Mouse (Mus musculus) MEL-GATA-1-ER (cell line): ENCODE data around the gene Cebpb.

Source experiments
- DNase-seq: peaks from one replicate; pipeline ENCODE4 v3.0.0-alpha.2; 2012; ENCODE audit warnings: low read depth; ENCODE audit errors: extremely low read depth

Cebpb gene

DNA sequence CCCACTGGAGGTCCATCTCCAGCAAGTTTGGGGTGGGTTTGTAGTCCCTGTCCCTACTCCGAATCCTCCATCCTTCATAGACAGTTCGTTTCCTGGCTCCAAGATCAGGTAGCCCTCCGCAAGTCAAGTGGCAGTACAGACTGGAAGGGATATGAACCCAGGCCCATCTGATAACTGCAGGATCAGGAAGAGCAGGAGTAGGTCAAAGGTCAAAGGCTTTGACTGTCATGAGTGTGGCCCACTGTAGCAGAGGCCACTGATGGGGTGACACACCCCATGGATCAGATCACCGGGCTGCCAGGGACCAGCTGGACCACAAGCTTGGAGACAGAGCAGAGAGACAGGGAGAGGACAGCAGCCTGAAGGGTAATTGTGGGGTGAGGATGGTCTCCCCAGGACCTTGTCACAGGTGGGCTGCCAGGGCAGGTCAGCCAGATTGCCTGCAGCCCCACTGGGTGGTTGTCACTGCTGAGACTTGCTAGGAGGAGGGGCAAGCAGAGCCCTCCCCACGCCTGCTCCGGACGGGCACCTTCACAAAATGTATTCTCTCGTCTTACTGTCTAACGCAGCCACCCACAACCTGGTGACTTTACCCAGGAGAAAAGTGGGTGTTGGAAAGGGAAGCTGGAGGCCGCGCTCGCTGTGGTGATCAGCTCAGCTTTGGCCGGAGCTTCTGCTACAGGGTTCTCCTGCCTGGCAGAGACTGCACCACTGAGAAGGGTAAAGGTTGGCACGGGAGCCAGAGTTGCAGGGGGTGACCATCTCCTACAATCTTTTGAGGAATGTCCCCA lies 3.4 kb downstream of the Cebpb start:
- no peak for DNase-seq

DNA sequence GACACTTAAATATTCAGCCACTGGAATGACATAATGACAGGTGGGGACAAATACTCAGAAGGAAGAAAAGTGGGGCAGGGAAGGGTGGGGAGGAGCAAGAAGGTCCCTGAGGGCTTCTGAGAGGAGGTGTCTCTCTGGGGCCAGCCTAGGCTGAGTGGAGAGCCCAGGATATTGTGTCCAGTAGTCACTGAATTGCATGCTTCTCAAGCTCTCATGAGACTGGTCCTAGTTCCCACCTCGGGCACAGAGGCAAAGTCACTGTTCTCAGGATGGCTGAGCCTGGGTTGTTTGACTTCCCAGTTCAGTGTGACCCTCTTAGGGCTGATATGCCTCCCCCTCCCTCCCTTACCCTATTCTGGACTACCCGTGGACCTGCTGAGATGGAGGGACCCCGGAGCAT lies 4.1 kb downstream of the Cebpb start:
- DNase-seq = no peak

DNA sequence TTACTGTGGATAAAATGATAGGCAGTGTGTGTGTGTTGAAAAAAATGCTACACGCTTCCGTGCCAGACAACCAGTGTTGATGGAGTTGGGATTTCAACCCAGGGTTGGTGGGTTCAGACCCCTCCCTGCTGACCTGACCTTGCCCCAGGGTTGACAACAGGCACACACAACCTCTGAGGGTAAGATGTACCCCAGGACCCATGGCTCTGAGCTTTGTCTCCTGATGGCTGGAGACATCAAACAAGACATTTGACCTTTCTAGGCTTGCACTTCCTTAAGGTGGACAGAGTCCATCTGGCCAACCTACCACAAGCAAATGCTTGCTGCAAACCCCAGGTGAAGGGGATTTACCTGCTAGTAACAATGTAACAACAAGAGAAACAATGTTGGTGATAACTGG lies 4.8 kb downstream of the Cebpb start:
- DNase-seq = no peak

GRCm38 (mm10) chr2:167694244-167694643 lies 5.5 kb downstream of the Cebpb start:
- no peak for DNase-seq

DNA sequence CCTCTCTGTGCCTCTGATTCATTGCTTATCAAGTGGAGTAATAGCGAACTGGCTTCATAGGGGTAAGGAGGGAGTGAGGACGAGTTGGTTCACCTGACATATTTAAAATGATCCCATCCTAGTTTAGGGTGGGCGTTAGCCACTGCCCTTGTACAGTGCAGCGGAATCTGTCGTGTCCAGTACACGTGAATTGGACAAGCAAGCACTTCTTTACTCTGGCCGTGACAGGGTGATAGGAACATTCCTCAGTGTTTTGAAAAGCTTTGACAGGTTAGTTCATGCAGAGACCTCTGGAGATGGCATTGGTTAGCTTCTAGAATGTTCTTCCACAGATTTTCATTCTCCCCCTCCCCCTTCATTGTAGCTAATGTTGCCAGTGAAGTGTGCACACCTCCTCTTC lies 6.2 kb downstream of the Cebpb start:
- DNase-seq = no peak

GRCm38 (mm10) chr2:167695491-167695890 lies 6.8 kb downstream of the Cebpb start:
- DNase-seq = no peak

DNA sequence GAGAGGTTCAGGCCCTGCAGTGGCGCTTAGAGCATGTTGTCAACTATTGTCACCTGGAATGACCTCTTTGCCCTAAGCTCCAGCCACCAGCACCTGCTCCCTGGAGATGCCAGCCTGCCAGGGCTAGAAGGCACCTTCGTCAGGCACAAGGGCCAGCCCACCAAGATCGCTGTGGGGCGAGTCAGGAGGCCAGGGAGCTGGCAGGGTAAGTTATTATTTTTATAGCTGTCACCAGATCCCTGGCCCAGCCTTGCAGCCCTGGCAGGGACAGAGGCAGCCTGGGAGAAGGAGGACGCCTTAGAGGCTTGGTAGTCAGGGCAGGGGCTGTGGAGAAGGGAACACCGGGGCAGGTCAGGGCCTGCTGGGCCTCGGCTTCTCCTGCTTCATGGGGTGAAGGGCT lies 7.4 kb downstream of the Cebpb start:
- no peak for DNase-seq

- peak; percentile 47 for DNase-seq
Observed at GRCm38 (mm10) chr2:167697902-167698301, 9.2 kb downstream of the Cebpb start.

DNA sequence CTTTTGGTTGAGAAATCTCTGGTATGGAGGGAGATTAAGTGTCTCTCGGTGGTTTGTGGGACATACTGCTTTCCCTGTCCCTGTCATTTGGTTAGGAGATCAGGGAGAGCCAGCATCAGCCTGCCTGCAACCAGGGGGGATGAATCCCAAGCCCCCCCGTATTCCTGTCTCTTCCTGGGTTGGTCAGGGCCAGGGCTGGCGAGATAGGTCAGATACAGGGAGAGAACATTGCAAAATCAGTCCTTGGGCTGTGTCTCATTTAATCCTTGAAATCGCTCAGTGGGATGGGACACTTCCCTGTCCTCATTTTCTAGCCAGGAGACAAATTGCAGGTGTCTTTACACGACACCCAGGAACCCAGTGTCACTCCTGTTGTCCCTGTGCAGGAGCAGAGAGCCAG lies 11.3 kb downstream of the Cebpb start:
- no peak for DNase-seq

DNA sequence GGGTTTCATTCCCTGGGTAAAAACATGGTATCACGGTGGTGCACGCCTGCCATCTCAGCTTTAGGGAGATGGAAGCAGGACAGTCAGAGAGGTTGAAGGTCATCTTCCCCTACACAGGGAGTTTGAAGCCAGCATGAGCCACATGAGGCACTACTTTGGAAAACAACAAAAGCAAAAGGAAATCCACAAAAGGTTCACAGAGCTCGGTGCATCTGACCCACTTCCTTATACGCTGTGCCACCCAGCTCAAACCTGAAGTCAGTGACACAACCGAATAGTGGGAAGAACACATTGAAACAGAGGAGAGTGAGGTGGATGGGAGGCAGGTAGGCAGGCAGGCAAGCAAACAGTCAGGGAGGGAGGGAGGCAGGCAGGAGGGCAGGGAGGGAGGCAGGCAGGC lies 12.8 kb downstream of the Cebpb start:
- DNase-seq = no peak

- no peak for DNase-seq
Observed at GRCm38 (mm10) chr2:167702126-167702525, 13.4 kb downstream of the Cebpb start.

GRCm38 (mm10) chr2:167704409-167704808 lies 15.7 kb downstream of the Cebpb start:
- DNase-seq = no peak

DNA sequence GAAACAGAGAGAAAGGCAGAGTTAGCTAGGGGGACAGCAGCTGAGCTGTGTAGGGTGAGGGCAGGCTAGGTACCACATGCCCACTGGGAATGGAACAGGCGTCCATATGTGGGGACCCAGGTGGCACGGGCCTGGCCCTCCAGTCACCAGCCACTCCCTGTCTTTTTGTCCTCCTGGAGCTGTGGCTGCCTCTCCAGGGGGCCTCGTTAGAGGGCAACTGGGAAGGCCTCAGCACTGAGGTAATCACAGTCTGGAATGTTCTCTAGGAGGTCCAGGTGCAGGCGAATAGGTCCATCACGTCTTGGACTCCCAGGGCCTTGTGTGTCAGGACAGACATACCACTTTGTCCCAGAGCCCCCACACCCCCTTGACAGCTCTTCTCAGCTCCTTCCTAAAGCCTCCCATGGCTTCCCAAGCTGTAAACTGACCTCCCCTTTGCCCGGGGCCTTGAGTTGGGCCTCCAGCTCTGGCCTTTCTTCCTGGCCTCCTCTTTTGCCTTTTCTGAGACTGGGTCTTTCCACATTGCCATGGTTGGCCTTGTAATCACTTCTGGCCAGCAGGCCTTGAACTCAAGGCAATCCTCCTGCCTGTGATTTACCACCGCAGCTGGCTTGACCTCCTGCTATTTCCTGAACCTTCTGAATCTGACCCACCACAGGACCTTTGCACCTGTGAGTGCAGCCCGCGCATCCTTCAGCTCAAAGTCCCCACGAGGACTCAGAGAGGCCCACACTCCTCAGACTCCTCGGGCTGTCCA lies 17.6 kb downstream of the Cebpb start:
- DNase-seq = no peak

GRCm38 (mm10) chr2:167708373-167708772 lies 19.7 kb downstream of the Cebpb start:
- DNase-seq = no peak

DNA sequence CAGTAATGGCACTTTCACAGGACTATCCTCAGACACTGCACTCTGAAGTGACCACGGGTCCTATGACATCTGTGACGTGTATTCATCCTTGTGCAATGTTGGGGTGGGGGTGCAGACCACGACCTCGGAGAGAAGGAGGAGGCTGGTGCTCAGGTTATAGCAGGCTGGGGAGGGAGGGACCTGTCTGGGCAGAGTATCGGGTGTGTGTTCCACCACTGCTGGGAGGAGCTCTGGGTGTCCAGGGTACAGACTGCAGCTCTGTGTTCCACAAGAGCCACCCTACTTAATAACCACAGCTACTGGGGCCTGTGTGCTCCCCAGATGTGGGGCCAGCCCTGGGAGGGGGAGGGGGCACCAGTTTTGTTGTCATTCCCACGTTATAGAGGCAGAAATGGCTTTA lies 21.3 kb downstream of the Cebpb start:
- DNase-seq = no peak

DNA sequence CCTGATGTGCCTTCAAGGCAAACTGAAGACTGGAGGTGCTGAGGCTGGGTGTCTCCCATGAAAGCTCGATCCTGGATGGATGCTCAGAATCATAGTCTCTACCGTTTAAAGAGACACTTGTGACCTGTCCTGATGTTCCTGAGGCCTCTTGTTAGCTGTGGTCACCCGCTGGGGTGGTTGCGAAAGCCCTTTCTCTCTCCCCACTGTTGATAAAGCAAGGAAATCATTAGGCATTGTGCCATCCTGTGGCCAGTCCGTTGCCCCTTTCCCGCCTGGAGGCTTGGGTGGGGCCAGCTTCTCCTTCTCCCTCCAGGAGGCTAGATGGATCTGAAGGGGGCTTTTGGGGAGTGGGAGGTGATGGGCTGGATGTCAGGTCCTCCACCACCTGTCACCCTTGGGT lies 21.9 kb downstream of the Cebpb start:
- no peak for DNase-seq

DNA sequence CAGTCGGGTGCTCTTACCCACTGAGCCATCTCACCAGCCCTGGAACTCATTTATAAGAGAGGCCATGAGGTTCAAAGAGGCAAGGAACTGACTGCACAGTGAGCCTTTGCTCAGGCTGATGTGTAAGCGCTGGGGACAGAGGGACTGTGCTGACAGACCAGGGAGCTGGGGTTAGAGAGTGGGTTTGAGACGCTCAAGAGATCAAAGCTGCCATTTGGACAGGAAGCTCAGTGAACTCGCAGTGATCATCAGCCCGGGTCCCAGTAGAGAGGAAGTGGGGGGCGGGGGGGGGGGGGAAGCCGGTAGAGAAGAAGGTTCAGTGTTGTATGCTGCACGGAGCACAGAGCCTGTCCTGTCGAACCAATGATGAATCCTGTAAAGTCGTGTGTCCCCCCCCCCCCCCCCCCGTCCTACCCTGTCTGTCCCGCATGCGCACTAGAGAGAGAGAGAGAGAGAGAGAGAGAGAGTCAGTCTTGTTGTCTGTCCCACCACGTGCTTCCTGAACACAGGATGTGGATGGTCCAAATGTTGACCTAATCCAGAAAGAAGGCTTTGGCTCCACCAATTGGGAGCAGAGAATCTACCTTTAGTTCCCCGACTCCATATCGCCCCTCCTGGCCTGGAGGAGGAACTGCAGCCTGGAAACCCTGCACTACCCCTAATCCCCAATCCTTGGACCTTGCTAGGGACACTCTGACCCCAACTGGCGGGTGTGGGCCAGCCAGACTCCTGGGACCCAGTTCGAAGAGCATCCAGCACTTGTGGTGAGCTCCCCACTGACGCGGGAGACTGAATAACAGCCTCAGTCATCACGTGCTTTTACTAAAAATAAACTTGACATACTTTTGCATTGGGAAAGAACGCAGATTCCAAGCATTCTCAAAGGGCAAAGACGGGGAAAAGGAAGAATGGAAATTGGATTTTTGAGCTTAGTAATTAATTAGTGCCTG lies 24.4 kb downstream of the Cebpb start:
- no peak for DNase-seq

DNA sequence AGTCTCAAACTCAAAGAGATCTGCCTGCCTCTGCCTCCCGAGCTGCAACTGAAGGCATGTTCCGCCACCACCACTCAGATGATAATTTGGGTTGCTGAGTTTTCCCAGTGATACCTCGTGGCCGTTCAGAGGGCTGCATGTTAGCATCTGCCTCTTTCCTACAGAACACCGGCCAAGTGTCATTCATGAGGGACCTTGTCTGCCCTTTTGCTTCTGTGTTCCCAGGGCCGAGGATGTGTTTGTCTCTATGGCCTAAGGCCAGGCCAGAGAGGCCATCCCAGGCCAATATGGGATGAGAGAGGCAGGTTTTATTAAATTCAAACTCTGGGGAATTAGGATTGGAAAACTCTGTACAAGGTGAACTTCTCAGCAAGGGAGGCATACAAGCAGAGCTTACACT lies 25.6 kb downstream of the Cebpb start:
- no peak for DNase-seq

GRCm38 (mm10) chr2:167715008-167715407 lies 26.3 kb downstream of the Cebpb start:
- no peak for DNase-seq

GRCm38 (mm10) chr2:167717208-167717607 lies 28.5 kb downstream of the Cebpb start:
- DNase-seq = no peak

- DNase-seq = no peak
Observed at GRCm38 (mm10) chr2:167719520-167719919, 30.8 kb downstream of the Cebpb start.
